Mouse (Mus musculus): Measurements from ENCODE around the gene Tha1.

DNA sequence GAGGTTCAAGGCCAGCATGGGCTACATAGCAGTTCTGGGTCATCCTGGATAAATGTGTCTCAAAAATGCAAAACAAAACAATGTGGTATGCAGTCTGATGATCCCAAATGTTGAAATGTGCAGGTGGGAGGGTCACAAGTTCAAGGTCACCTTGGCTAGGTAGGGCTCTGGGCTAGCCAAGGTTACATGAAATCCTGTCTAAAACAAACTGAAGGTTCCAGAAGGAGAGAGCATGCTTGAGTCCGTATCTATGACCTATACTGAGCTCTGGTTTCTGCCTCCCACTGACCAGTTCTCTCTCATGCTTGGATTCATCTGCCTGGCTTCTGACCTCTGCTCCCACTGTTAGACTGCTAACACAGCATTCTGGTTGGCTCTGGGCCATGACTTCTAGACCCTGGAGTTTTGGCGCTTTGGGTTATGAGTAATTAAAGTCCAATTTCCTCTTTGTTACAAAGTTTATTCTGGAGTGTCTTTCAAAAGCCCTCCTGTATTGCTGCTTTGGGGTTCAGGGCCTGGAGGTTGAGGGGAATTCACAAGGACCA lies 43.5 kb downstream of the Tha1 start:
- TF ChIP-seq TAL1 (IDR thresholded peaks at IDR 0.05; ENCODE audit: low read length) (no peak), GATA1 (IDR thresholded peaks at IDR 0.05; ENCODE audit: low read length) (no peak)

Measured in erythroblast, embryonic 14.5 days (primary cell).